Mouse (Mus musculus) T-helper 17 cell (primary cell): ENCODE results near the gene Anapc16.

Experiments
- in situ Hi-C, 2 experiments: fragments of 300-600 bp; cut with MboI, MseI; formaldehyde crosslinking; loops; 1 replicate in 1 of 2; 2 replicates in 1 of 2; pipeline ENCODE4 v1.15.1; 2025; ENCODE audit warnings: high pct_unique_total_duplicates in 2 of 2

Anapc16 gene

DNA sequence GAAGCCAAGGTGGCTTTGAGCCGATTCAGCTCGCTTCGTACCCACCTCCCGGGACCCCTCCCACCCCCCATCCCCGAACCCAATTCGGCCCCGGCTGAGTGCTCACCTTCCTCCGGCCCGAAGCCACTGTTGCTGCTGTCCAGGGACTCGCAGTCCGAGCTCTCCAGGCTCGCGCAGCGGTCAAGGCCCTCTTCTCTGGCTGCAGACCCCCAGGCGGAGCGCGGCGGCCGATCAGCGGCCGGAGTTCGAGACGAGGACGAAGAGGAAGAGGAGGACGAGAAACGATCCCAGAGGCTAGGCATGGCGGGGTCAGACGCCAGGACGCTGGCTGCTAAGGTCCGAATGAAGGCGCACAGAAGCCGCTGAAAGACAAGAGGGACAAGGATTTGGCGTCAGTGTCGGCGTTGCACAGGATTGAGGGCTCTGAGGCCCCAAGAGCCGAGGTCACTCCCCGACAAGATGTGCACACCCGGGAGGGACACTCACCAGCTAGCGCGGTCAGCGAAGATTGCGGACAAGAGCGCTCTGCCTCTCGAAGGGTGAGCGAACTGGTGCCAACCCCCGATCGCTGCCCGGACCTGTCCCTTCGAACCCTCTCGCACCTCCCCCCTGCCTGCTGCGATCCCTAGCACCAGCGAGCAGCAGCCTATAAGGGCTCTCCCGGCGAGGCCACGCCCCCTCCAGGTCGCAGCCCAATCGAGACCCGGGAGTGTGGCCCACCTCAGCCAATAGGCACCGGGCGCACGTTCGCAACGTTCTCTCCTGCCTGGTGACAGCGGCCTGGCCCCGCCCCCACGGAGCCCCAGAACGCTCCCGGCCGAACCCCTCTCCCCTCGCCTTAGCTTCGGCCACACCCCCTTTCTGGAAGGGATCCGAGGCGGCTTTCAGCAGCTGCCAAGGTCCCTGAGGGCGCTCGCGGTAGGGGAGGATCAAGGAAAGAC is 51.5 kb downstream of the Anapc16 start, which contains the start of gene Ddit4:
TSS of gene Ddit4 (minus strand) at position 624 of the 941 bp plus-strand sequence.
- in situ Hi-C loops, result loop anchor here in 1 of 2 experiments (5.0 kb wide), 1 partner anchor 54 kb away; no protein-coding TSS in a partner anchor

DNA sequence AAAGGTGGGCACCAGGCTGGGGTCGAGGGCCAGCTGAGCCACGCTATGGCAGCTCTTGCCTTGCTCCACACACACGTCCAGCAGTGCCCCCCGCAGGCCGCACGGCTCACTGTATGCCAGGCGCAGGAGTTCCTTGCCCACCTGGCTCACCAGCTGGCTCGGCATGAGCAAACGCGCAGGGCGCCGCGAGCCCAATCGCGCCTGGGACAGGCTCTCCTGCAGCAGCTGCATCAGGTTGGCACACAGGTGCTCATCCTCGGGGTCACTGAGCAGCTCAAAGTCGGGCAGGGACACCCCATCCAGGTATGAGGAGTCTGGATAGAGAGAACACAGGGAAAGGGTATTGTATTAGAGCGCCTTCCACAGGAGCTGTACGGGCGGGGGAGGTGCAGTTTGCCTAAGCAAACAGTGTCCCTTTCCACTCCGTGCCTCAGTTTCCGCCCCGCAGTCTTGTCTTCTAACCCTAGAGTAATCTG is 52.2 kb downstream of the Anapc16 start:
- in situ Hi-C loops, result loop anchor here in 1 of 2 experiments (5.0 kb wide), 1 partner anchor 53 kb away; no protein-coding TSS in a partner anchor

DNA sequence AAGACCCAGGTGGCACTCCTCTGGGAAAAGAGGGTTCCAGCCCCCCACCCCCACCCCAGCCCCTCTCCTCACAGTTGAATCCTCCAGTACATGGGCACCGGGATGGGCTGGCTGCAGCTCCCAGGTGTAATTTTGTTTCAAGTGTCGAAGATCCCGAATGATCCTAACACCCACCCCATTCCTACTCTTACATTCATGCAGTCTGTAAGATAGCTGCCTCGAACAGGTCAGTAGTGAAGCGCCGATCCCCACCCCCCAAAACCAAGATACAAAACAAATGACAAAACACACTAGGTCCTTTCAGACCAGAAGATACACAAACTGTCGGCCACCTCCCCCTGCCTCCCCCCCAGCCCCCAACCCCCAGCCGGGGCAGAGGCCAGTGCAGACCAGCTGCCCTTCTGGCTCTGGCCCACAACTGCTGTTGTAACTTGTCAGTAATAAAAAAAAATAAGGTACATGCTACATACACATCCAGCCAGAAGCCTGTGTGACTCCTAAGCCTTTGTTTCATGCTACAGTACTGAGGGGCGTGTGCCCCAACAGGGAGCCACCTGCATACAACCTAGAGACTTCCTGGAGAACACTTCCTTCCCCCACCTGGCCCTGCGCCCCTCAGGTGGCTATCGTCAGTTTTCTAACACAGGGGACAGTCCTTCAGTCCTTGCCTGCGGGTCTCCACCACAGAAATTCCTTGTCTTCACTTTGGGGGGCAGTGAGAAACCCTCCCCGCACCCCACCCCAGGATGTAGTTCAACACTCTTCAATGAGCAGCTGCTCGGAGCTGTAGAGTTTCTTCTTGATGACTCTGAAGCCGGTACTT is 52.9 kb downstream of the Anapc16 start:
- in situ Hi-C loops, result loop anchor here (5.0 kb wide), 2 partner anchors 52 to 53 kb away; partner anchors contain the start of genes Anapc16 (in 1 of the 2) and Ascc1 (in 1 of the 2)

DNA sequence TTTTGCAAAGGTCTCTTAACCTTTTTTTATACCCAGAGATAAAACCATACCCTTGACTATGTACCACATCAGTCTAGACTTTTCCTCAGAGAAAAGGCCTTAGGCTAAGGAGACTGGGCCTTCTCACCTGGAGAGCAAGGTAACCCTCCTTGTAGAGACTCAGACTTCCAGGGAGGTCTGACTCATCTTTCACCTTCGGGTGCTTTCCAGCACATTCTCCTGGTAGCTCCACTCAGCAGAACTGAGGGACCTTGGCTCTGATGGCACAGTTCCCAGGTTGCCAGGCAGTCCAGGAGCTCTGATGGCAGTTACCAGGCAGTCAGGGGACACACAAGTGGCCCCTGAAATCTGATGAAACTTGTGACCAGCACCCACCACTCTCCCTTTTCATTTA is 53.7 kb downstream of the Anapc16 start:
- in situ Hi-C loops, result loop anchor here (5.0 kb wide), 2 partner anchors 52 to 53 kb away; partner anchors contain the start of genes Anapc16 (in 1 of the 2) and Ascc1 (in 1 of the 2)

DNA sequence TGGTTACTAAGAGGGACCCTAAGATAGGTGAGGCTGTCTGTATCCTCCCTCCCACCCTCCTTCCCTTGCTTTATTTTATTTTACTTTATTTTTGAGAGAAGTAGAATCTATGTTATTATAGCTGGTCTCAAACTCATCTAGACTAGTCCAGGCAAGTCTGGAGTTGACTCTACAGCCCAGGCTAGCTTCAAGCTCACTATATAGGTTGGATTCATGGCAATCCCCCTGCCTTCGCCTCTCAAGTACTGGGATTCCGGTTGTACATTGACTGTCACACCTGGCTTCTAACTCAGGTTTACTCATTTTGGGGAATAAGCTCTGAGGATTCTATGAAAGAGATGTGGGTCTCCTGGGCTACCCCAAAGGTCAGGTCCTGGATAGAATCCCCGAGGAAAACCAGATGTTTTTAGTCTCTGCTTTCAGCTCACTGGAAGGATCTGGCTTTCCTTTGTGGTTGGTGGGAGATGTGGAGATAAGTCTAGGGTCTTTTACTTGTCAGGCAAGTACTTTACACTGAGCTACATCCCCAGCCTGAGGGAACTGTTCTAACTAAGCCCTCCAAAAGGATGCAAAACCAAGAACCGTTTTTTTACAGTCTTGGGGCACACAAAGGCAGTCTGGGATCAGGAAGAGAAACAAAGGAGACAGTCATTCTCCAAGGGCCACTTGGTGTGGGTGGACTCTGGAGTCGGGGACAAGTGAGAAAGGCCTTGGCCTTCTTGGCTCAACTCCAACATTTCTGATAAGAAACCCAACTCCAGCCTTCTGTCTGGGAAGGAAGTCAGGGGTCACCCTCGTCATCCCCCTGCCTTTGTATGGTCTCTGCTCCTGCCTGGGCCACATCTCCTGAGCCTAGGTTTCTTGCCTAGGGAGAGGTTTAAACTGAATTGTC is 54.3 kb downstream of the Anapc16 start:
- in situ Hi-C loops, result loop anchor here (5.0 kb wide), 2 partner anchors 51 to 54 kb away; partner anchors contain the start of genes Anapc16 (in 1 of the 2) and Ascc1 (in 1 of the 2)

DNA sequence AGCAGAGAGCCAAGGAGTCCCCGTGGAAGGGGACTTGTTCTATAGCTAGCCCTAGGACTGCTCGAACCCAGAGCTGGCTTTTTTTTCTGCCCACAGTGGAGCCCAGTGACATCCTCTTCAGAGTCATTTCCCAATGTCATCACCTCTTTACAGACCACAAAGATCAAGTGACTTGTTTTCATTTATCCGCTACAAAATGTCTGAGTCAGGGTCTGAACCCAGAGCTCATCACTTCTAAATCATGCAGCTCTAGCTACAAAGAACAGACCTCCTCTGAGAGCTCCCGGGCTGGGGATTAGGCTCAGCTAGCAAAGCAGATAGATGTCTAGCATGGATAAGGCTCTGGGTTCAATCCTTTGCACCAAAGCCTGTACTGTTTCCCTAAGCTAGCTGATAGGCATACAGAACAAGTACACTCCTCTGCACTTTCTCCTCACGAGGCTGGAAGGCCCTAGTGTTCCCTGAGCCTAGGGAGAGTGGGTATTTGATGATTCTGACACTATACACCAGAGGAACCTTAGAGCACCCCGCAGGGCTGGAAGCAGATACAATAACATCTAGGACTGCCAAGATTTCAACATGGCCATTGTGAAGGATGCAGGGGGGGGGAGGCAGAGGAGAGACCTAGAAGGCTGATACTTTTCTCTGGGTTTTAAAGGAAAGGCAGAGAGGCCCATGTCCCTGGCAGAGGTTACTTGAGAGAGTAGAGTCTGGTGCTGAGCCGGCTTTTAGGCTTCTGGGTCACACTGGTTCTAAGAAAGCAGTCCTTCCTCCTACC is 55.5 kb downstream of the Anapc16 start:
- in situ Hi-C loops, result loop anchor here (5.0 kb wide), 2 partner anchors 50 to 55 kb away; partner anchors contain the start of genes Anapc16 (in 1 of the 2) and Ascc1 (in 1 of the 2)

DNA sequence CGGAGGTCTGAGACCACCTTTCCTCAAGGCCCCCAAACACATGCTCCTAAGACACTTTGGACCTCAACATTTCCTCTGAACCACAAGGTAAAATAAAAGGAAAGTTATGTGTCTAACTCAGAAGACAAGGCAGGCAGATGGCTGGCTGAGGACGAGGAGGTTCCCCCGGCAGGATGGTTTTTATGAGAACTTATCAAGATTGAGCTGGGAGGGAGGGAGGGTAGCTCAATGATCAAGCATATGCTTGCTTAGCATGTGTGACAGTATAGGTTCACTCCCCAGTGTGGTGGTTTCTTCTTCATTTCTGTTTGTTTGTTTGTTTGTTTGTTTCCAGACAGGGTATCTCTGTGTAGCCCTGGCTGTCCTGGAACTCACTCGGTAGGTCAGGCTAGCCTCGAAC is 56.6 kb downstream of the Anapc16 start:
- in situ Hi-C loops, result loop anchor here (5.0 kb wide), 2 partner anchors 49 to 56 kb away; partner anchors contain the start of genes Anapc16 (in 1 of the 2) and Ascc1 (in 1 of the 2)

DNA sequence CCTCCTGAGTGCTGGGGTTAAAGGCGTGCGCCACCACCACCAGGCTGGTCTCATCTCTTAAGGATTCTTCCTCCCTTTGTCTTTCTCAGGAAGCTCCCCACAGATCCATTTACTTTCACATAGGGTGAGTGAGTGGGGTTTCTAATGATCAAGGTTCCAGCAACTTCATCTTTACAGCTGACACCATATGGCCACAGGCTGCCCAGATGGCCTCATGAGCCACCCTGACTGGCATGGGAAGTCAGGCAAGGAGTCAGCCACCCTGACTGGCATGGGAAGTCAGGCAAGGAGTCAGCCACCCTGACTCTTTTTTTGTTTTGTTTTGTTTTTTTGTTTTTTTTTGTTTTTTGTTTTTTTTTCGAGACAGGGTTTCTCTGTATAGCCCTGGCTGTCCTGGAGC is 57.5 kb downstream of the Anapc16 start:
- in situ Hi-C loops, result loop anchor here (5.0 kb wide), 2 partner anchors 48 to 57 kb away; partner anchors contain the start of genes Anapc16 (in 1 of the 2) and Ascc1 (in 1 of the 2)

DNA sequence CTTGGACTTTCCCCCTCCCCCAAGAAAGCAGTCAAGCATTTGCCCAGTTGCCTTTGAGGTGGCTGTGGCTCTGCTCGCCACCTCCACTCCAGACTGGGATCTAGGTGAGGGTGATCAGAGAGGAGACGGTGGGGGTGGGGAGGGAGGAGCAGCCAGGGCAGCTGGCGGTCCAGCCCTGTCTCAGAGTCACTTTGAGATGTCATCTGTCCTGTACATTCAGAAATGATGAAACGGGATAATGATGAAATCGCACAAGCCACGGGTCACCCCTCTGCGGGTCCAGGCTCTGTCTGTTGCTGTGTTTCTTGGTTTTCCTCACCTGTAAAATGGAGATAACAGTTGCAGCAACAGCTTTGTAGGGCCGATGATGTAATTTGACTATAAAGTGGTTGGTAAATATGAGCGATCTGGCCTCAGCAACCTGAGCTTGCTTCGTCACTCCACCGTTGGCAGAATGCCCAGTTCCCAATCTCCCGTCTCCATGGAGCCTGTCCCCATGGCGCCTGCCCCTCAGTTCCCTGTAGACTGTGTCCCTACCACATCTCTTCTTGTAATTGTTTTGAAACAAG is 59.4 kb downstream of the Anapc16 start:
- in situ Hi-C loops, result no loop called here

DNA sequence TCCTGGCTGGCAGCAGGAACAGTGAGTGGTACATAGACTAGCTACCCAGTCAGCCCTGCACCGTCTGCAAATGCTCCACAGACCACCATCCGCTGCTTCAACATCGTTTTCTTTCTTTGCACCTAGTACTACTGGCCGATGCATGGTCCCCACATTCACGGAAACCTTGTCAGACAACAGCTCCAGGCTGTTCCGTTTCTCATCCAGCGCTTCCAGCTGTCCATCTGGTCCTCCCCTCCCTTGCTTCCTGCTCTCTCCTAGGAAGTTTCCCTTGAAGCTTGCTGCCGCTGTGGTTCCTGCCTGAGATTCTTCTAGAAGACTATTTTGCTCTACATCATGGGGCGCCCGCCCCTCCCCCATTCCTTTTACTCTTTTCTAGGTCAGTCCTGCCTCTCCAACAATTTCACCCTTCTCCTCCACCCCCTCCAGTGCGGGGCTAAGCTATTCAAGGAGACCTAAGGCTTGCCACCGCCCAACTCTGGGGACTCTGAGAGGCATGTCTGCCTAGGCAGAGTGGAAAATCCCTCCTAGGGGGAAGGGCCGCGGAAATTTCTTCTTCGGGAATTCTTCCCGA is 60.0 kb downstream of the Anapc16 start:
- in situ Hi-C loops, result no loop called here

DNA sequence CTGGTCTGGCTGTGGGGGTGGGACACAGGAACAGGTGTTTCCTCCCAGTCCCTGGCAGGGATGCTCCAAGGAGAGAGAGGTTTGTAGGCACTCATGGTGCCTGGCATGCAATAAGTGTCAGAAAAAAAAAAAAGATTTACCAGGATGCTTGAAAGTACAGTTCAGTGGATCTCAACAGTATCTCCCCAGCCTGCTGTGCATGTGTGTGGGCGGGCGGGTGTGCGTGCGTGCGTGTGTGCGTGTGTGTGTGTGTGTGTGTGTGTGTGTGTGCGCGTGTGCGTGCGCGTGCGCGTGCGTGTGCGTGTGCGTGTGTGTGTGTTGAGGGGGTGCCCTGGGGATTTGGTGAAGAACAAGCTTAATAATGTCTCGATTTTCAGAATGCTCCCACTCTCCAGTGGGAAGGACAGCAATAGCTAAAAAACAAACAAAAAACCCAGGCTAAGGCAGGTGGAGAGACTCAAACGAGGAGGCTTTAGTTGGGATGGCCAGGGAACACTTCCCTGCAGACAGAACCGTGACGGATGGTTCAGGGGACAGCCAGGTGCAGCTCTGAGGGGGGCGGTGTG is 60.6 kb downstream of the Anapc16 start:
- in situ Hi-C loops, result no loop called here

DNA sequence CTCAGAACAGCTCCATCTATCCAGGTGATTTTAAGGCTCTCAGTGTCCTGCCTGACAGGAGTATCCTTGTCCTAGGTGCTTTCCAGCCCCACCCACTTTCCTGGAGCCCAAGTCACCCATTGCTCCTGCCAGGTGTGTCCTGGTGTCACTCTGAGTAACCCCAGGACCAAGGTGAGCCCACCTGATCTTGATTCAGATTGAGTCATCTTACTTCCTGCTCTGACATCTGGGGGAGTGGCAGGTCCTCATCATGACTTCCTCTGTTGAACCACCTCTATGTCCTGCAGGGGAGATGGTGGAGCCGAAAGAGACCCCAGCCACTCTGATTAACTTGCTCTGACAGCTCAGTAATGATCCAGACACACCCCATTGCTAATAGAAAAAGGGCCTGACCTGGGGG is 63.9 kb downstream of the Anapc16 start:
- in situ Hi-C loops, result no loop called here

DNA sequence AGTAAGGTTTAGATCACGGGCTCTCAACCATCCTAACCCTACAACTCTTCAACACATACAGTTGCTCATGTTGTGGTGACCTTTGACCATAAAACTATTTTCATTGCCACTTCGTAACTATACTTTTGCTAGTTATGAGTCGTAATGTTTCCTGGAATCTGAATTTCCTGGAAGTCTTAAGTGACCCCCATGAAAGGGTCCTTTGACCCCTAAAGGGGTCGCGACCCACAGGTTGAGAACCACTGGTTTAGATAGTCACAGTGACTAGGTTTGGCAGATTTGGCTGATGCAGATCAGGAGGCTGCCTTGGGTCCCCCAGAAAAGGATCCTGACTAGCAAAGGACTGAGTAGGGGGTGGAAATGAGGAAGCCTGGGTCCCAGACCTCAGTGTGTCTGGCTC is 64.3 kb downstream of the Anapc16 start:
- in situ Hi-C loops, result no loop called here
